Mouse (Mus musculus): ENCODE results near the gene Chchd6. TPM values are rescaled to one million over a fixed set of nuclear protein-coding genes. Genes with fewer than 3 reads are reported as not detected.

The Chchd6 gene
- polyA plus RNA-seq, 2 experiments = 12.1 to 16.3 TPM

- Histone ChIP-seq H3K4me3 (ENCODE audit: insufficient read depth in 1 of 2, low read depth in 2 of 2, low read length in 2 of 2) (no peak overlapping the region), H3K9ac (replicated peaks) (no peak overlapping the region), H3K27me3 (ENCODE audit: control insufficient read depth, insufficient read depth, low read length) (no peaks in the 10 kb centered on the region), H3K4me1 (replicated peaks; ENCODE audit: control insufficient read depth in 2 of 2, insufficient read depth in 2 of 2, low read length in 1 of 2) (no peaks in the 10 kb centered on the region), H3K27ac (no peak overlapping the region), H3K36me3 (replicated peaks; ENCODE audit: control insufficient read depth, insufficient read depth, low read depth) (no peaks in the 10 kb centered on the region), H3K9me3 (ENCODE audit: control insufficient read depth, low read length) (no peaks in the 10 kb centered on the region), H3K4me2 (ENCODE audit: low read depth) (no peak overlapping the region)
- ATAC-seq (ENCODE audit: insufficient read depth) (no peak), DNase-seq (ENCODE audit: low read depth in 3 of 3, low spot score in 3 of 3) (no peak)
- 56% methylated on average over 3 of the region's 3 CpGs for WGBS (ENCODE audit: insufficient replicate concordance)
- TF ChIP-seq EP300 (IDR thresholded peaks at IDR 0.05; ENCODE audit: low read depth) (no peak), CTCF (IDR thresholded peaks at IDR 0.05; ENCODE audit: low read depth) (peak; percentile 11; the same call in 1 of the 2 replicates)
These were observed 27.2 kb upstream of the Chchd6 start for GRCm38 (mm10) chr6:89622647-89623046.

- no peak overlapping the region for H3K4me2 ChIP-seq (ENCODE audit: low read depth)
- TF ChIP-seq EP300 (IDR thresholded peaks at IDR 0.05; ENCODE audit: low read depth) = no peak
- no peak for TF ChIP-seq CTCF (IDR thresholded peaks at IDR 0.05; ENCODE audit: low read depth)
- H3K4me1 ChIP-seq (replicated peaks; ENCODE audit: control insufficient read depth in 2 of 2, insufficient read depth in 2 of 2, low read length in 1 of 2) = no peaks in the 10 kb centered on the region
- WGBS (ENCODE audit: insufficient replicate concordance) = 38% methylated on average over 7 of the region's 7 CpGs
- no peaks in the 10 kb centered on the region for H3K9me3 ChIP-seq (ENCODE audit: control insufficient read depth, low read length)
- H3K27me3 ChIP-seq (ENCODE audit: control insufficient read depth, insufficient read depth, low read length) = no peaks in the 10 kb centered on the region
- H3K36me3 ChIP-seq (replicated peaks; ENCODE audit: control insufficient read depth, insufficient read depth, low read depth) = no peaks in the 10 kb centered on the region
- no peak overlapping the region for H3K27ac ChIP-seq
- no peak for ATAC-seq (ENCODE audit: insufficient read depth)
- no peak for DNase-seq (ENCODE audit: low read depth in 3 of 3, low spot score in 3 of 3)
- H3K4me3 ChIP-seq (ENCODE audit: insufficient read depth in 1 of 2, low read depth in 2 of 2, low read length in 2 of 2) = no peak overlapping the region
- H3K9ac ChIP-seq (replicated peaks) = no peak overlapping the region
These were observed 19.9 kb upstream of the Chchd6 start for GRCm38 (mm10) chr6:89615373-89615755.

- Histone ChIP-seq H3K9ac (replicated peaks) (no peak overlapping the region), H3K27ac (no peak overlapping the region), H3K36me3 (replicated peaks; ENCODE audit: control insufficient read depth, insufficient read depth, low read depth) (no peaks in the 10 kb centered on the region), H3K4me3 (ENCODE audit: insufficient read depth in 1 of 2, low read depth in 2 of 2, low read length in 2 of 2) (no peak overlapping the region), H3K4me2 (ENCODE audit: low read depth) (no peak overlapping the region), H3K9me3 (ENCODE audit: control insufficient read depth, low read length) (no peaks in the 10 kb centered on the region), H3K4me1 (replicated peaks; ENCODE audit: control insufficient read depth in 2 of 2, insufficient read depth in 2 of 2, low read length in 1 of 2) (no peaks in the 10 kb centered on the region), H3K27me3 (ENCODE audit: control insufficient read depth, insufficient read depth, low read length) (no peaks in the 10 kb centered on the region)
- no peak for DNase-seq (ENCODE audit: low read depth in 3 of 3, low spot score in 3 of 3)
- TF ChIP-seq CTCF (IDR thresholded peaks at IDR 0.05; ENCODE audit: low read depth) (no peak), EP300 (IDR thresholded peaks at IDR 0.05; ENCODE audit: low read depth) (no peak)
- WGBS (ENCODE audit: insufficient replicate concordance) = 57% methylated on average over 7 of the region's 7 CpGs
- ATAC-seq (ENCODE audit: insufficient read depth) = no peak
These were observed 19.3 kb upstream of the Chchd6 start for GRCm38 (mm10) chr6:89614596-89615372.

- 12% methylated on average over 2 of the region's 2 CpGs for WGBS (ENCODE audit: insufficient replicate concordance)
- ATAC-seq (ENCODE audit: insufficient read depth) (no peak), DNase-seq (ENCODE audit: low read depth in 3 of 3, low spot score in 3 of 3) (no peak)
- Histone ChIP-seq H3K4me3 (ENCODE audit: insufficient read depth in 1 of 2, low read depth in 2 of 2, low read length in 2 of 2) (no peak overlapping the region), H3K36me3 (replicated peaks; ENCODE audit: control insufficient read depth, insufficient read depth, low read depth) (no peaks in the 10 kb centered on the region), H3K27me3 (ENCODE audit: control insufficient read depth, insufficient read depth, low read length) (no peaks in the 10 kb centered on the region), H3K9me3 (ENCODE audit: control insufficient read depth, low read length) (no peaks in the 10 kb centered on the region), H3K4me1 (replicated peaks; ENCODE audit: control insufficient read depth in 2 of 2, insufficient read depth in 2 of 2, low read length in 1 of 2) (no peaks in the 10 kb centered on the region), H3K9ac (replicated peaks) (no peak overlapping the region), H3K4me2 (ENCODE audit: low read depth) (no peak overlapping the region), H3K27ac (no peak overlapping the region)
- TF ChIP-seq CTCF (IDR thresholded peaks at IDR 0.05; ENCODE audit: low read depth) (no peak), EP300 (IDR thresholded peaks at IDR 0.05; ENCODE audit: low read depth) (no peak)
These were observed 18.6 kb upstream of the Chchd6 start for GRCm38 (mm10) chr6:89614107-89614471.

GRCm38 (mm10) chr6:89613336-89614106, 18.1 kb upstream of the Chchd6 start:
- no peak for ATAC-seq (ENCODE audit: insufficient read depth)
- H3K4me1 ChIP-seq (replicated peaks; ENCODE audit: control insufficient read depth in 2 of 2, insufficient read depth in 2 of 2, low read length in 1 of 2) = no peaks in the 10 kb centered on the region
- 38% methylated on average over 15 of the region's 15 CpGs for WGBS (ENCODE audit: insufficient replicate concordance)
- no peaks in the 10 kb centered on the region for H3K9me3 ChIP-seq (ENCODE audit: control insufficient read depth, low read length)
- no peak overlapping the region for H3K9ac ChIP-seq (replicated peaks)
- H3K4me2 ChIP-seq (ENCODE audit: low read depth) = no peak overlapping the region
- DNase-seq (ENCODE audit: low read depth in 3 of 3, low spot score in 3 of 3) = no peak
- H3K27me3 ChIP-seq (ENCODE audit: control insufficient read depth, insufficient read depth, low read length) = no peaks in the 10 kb centered on the region
- no peak for TF ChIP-seq EP300 (IDR thresholded peaks at IDR 0.05; ENCODE audit: low read depth)
- TF ChIP-seq CTCF (IDR thresholded peaks at IDR 0.05; ENCODE audit: low read depth) = no peak
- no peak overlapping the region for H3K4me3 ChIP-seq (ENCODE audit: insufficient read depth in 1 of 2, low read depth in 2 of 2, low read length in 2 of 2)
- no peak overlapping the region for H3K27ac ChIP-seq
- no peaks in the 10 kb centered on the region for H3K36me3 ChIP-seq (replicated peaks; ENCODE audit: control insufficient read depth, insufficient read depth, low read depth)
